Mouse (Mus musculus) intestine, embryonic 16.5 days (tissue): ENCODE results near the gene Acot6. TPM values are rescaled to one million over a fixed set of nuclear protein-coding genes. Genes with fewer than 3 reads are reported as not detected.
"Not testable (repeated sequence)": the region's sequence is repeated elsewhere in the genome, so short reads cannot be mapped to it uniquely, and the experiment has no call there.

Experiments used
- ATAC-seq: fragments of 200-750 bp; cut with Nextera tagmentation; 2 replicates; pipeline ENCODE4 v1.8.0; 2017; ENCODE audit warnings: moderate TSS enrichment, moderate library complexity
- H3K27ac ChIP-seq: fragments of 300-500 bp; sonication (generic); 2 replicates; pipeline ENCODE4 v1.5.1; 2014; ENCODE audit warnings: mild to moderate bottlenecking, low read length
- H3K27me3 ChIP-seq: fragments of 300-500 bp; sonication (generic); replicated peaks from 2 replicates; pipeline ENCODE4 v1.6.1; 2014; ENCODE audit warnings: low read length, control low read depth, mixed read lengths; ENCODE audit not compliant: control insufficient read depth, insufficient read depth
- H3K36me3 ChIP-seq: fragments of 300-500 bp; sonication (generic); 2 replicates; pipeline ENCODE4 v1.6.1; 2014; ENCODE audit warnings: low read length, control low read depth; ENCODE audit not compliant: control insufficient read depth, insufficient read depth
- H3K4me1 ChIP-seq: fragments of 300-500 bp; sonication (generic); 2 replicates; pipeline ENCODE4 v1.6.1; 2014; ENCODE audit warnings: low read length, control low read depth, mixed read lengths; ENCODE audit not compliant: control insufficient read depth, insufficient read depth
- H3K4me2 ChIP-seq: fragments of 300-500 bp; sonication (generic); 2 replicates; pipeline ENCODE4 v1.6.1; 2014; ENCODE audit warnings: low read depth, low read length, control low read depth
- H3K4me3 ChIP-seq: fragments of 300-500 bp; sonication (generic); 2 replicates; pipeline ENCODE4 v1.5.1; 2014; ENCODE audit warnings: mild to moderate bottlenecking, low read length
- H3K9ac ChIP-seq: fragments of 300-500 bp; sonication (generic); 2 replicates; pipeline ENCODE4 v1.6.1; 2014; ENCODE audit warnings: low read depth, low read length
- H3K9me3 ChIP-seq: fragments of 300-500 bp; sonication (generic); 2 replicates; pipeline ENCODE4 v1.6.1; 2016; ENCODE audit warnings: low read length, control low read depth; ENCODE audit not compliant: control insufficient read depth
- WGBS: fragments of 180-500 bp; shearing (Covaris S2); extraction: QIAGEN DNeasy Blood & Tissue Kit; methylation state at CpG from one replicate; pipeline ENCODE4 v1.1.7; 2014; 5-methylcytosine and 5-hydroxymethylcytosine counted together
- polyA plus RNA-seq: library from polyadenylated mRNA; unstranded; fragments of >200 nt; fragmentation: Nextera tagmentation; extraction: Ambion mirVana; gene quantifications from 2 replicates; pipeline ENCODE4 v1.2.1, GENCODE M21; 2015

The Acot6 gene
- polyA plus RNA-seq, 1 experiment from 2014 or later, result 2.5 TPM

DNA sequence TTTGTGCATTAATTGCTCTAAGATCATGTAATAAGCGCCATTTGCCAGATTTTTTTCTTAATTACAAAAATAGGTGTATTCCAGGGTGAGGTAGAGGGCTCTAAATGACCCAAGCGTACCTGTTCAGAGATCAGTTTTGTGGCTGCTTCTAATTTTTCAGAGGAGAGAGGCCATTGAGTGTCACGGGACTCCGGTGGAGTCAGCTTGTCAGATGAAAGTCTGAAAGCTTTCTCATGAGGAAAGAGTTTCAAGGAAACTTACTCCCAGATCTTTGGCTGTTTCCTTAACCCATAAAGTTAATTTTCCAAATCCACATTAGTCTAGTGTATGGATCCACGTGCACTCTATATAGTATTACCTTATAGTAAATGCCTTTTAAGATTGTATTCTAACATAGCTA lies 5.8 kb upstream of the Acot6 start:
- H3K27me3 ChIP-seq, H3K9me3 ChIP-seq, H3K4me3 ChIP-seq, H3K27ac ChIP-seq, H3K36me3 ChIP-seq, H3K4me1 ChIP-seq, H3K4me2 ChIP-seq, H3K9ac ChIP-seq, ATAC-seq: not testable (repeated sequence)
- WGBS, result 88% methylated on average over 5 of the region's 5 CpGs

DNA sequence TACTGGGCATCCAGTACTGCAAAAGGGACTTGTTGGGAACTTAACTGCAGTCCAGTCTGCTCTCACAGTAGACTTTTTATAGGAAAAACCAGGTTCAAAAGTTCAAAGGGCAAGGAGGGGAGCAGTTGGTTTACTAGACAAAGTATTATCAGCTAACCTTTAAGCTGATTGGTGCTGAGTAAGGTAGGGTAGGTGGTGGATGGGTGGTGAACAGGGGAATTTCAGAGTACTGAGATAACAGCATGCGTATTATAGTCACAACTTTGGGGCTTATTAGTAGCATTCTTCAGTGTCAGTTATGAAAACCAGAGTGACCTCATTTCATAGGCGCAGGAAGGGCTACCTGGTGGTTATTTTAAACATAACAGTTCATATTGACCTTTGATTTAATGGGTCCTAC lies 849 bp upstream of the Acot6 start:
- 85% methylated on average over 2 of the region's 2 CpGs for WGBS
- Histone ChIP-seq H3K27ac (no peak overlapping the region), H3K27me3 (no peaks in the 10 kb centered on the region), H3K4me3 (no peak overlapping the region), H3K4me2 (no peak overlapping the region), H3K36me3 (no peaks in the 10 kb centered on the region), H3K9me3 (no peaks in the 10 kb centered on the region), H3K4me1 (no peaks in the 10 kb centered on the region), H3K9ac (no peak overlapping the region)
- peak; percentile 81 for ATAC-seq

DNA sequence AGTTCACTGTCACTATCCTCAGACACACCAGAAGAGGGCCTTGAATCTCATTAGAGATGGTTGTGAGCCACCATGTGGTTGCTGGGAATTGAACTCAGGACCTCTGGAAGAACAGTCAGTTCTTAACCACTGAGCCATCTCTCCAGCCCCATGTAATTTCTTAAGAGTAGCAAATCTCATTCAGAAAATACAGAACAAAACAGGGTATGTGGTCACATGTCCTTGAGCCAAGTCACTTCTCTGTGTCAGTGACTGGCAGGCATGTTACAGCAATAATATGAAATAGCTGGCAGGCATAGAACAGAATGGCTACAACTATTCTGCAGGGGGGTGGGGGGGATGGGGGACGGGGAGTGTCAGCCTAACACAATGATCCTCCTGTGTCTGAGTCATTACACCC lies 383 bp upstream of the Acot6 start:
- H3K4me2 ChIP-seq, result peak overlapping the region; percentile 91
- ATAC-seq, result no peak
- H3K36me3 ChIP-seq, result no peaks in the 10 kb centered on the region
- no peak overlapping the region for H3K9ac ChIP-seq
- H3K4me1 ChIP-seq, result no peaks in the 10 kb centered on the region
- H3K27ac ChIP-seq, result no peak overlapping the region; the same call in 1 of the 2 replicates
- no peaks in the 10 kb centered on the region for H3K27me3 ChIP-seq
- H3K4me3 ChIP-seq, result no peak overlapping the region
- WGBS, result 56% methylated on average over 1 of the region's 1 CpGs
- H3K9me3 ChIP-seq, result no peaks in the 10 kb centered on the region

DNA sequence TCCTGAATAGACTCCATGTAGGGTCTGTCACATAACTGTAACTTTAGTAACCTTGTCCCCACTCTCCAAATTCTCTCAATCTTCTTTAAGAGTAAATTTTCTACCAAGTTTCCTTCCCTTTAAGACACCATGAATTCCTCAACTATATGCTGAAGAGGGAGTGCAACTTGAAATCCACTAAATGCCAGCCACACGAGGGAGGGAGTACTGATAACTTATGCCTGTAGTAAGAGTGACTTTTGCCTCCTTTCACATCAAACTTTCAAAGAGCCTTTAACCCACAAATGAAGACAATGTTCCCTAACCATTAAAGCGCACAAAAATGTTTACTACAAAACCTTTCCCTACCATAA lies 1.0 kb downstream of the Acot6 start:
- peak overlapping the region; percentile 75 for H3K9ac ChIP-seq
- no peaks in the 10 kb centered on the region for H3K4me1 ChIP-seq
- peak overlapping the region; percentile 61 for H3K4me3 ChIP-seq
- no peak; the same call in none of the 2 replicates for ATAC-seq
- no peaks in the 10 kb centered on the region for H3K27me3 ChIP-seq
- no peaks in the 10 kb centered on the region for H3K9me3 ChIP-seq
- H3K27ac ChIP-seq, result no peak overlapping the region
- H3K36me3 ChIP-seq, result no peaks in the 10 kb centered on the region
- WGBS, result 52% methylated on average over 2 of the region's 2 CpGs
- H3K4me2 ChIP-seq, result peak overlapping the region; percentile 91

DNA sequence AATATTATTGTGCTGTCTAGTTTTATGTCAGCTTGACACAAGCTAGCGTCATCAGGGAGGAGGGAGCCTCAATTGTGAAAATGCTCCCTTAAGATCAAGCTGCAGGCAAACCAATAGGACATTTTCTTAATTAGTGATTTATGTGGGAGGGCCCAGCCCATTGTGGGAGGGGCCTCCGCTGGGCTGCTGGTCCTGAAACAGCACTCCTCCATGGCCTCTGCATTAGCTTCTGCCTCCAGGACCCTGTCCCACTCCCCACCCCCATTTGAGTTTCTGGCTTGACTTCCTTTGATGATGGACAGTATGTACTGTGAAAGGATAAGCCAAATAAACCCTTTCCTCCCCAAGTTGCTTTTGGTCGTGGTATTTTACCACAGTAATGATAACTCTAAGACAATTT lies 6.6 kb downstream of the Acot6 start:
- WGBS, result 77% methylated on average over 3 of the region's 3 CpGs
- ATAC-seq, result no peak
- Histone ChIP-seq H3K9ac (no peak overlapping the region), H3K27ac (no peak overlapping the region), H3K4me1 (no peaks in the 10 kb centered on the region), H3K27me3 (no peaks in the 10 kb centered on the region), H3K9me3 (no peaks in the 10 kb centered on the region), H3K36me3 (no peaks in the 10 kb centered on the region), H3K4me2 (no peak overlapping the region), H3K4me3 (no peak overlapping the region)

DNA sequence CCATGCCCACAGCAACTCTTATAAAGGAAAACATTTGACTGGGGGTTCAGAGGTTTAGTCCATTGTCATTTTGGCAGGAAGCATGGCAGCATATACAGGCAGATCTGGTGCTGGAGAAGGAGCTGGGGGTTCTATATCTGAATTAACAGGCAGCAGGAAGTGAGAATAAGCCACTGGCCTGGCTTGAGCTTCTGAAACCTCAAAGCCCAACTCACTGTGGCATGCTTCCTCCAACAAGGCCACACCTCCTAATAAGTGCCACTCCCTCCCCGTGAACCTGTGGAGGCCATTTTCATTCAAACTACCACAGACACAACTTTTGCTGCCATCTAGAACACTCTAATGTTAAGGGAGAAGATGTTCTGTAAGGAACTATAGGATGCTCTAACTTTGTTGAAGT lies 7.2 kb downstream of the Acot6 start:
- no peaks in the 10 kb centered on the region for H3K36me3 ChIP-seq
- 84% methylated on average over 1 of the region's 1 CpGs for WGBS
- no peak overlapping the region for H3K27ac ChIP-seq
- H3K4me2 ChIP-seq, result no peak overlapping the region
- no peaks in the 10 kb centered on the region for H3K27me3 ChIP-seq
- H3K9ac ChIP-seq, result no peak overlapping the region
- no peaks in the 10 kb centered on the region for H3K9me3 ChIP-seq
- no peaks in the 10 kb centered on the region for H3K4me1 ChIP-seq
- no peak overlapping the region for H3K4me3 ChIP-seq
- no peak for ATAC-seq

DNA sequence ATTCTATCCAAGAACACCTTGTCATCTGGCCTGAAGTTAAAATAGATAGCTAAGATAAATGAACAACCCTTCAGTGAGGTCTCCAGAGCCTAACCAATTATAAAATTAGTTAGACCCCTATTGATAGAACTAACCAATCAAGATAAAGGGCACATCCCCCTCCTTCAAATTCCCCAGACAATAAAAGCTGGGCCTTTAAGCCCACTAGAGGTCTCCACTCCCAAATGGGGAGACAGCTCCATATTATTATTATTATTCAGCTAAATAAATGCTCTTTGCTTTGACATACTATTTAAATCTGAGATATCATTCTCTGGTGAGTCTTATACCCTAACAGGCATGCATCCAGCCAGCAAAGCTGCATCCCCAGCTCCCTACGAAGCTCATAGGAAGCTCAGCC lies 9.5 kb downstream of the Acot6 start:
- no peaks in the 10 kb centered on the region for H3K27me3 ChIP-seq
- no peak overlapping the region for H3K4me3 ChIP-seq
- no peak overlapping the region for H3K9ac ChIP-seq
- H3K4me2 ChIP-seq, result no peak overlapping the region
- H3K27ac ChIP-seq, result no peak overlapping the region
- no peak for ATAC-seq
- H3K9me3 ChIP-seq, result no peaks in the 10 kb centered on the region
- WGBS, result 62% methylated on average over 1 of the region's 1 CpGs
- no peaks in the 10 kb centered on the region for H3K36me3 ChIP-seq
- peaks cover 2% of the 10 kb centered on the region for H3K4me1 ChIP-seq

DNA sequence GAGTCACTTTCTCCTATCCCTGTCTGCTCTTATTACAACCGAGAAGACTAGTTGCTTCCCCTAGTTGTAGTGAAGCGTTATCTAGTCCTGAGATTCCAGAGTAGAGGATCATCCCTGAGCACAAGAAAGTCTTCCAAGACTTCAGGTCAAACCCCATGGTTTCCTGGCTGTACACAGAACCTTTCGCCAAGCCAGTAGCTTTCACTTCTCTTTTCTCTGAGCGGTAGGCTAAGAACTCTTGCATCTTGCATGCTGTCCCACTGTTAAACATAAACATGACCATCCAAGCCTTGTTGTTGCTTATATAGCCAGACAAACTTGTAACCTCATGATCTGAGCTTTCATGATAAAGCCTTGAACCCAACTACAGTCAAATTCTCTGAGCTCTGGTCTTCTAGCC lies 10.4 kb downstream of the Acot6 start:
- Histone ChIP-seq H3K27me3 (no peaks in the 10 kb centered on the region), H3K4me2 (no peak overlapping the region), H3K9me3 (no peaks in the 10 kb centered on the region), H3K27ac (no peak overlapping the region), H3K9ac (no peak overlapping the region), H3K4me3 (no peak overlapping the region), H3K4me1 (peaks cover 6% of the 10 kb centered on the region), H3K36me3 (no peaks in the 10 kb centered on the region)
- ATAC-seq, result no peak
- WGBS, result 94% methylated on average over 4 of the region's 4 CpGs

DNA sequence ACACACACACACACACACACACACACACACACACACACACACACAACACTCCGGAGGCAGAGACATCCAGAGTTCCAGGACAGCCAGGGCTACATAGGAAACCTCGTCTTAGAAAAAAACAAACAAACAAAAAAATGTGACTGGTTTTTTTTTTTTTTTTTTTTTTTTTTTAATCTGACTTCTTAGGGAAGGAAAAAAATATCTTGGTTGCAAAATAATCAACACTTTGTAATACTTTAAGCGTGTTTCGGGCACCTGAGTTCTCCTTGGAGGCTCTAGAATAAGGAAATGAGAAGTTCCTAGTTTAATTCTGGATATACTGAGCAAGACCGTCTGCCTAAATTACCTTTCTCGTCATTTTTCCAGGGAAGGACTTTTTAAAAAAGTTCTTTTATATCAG lies 13.2 kb downstream of the Acot6 start:
- Histone ChIP-seq H3K4me3 (peak overlapping the region; percentile 78), H3K4me1 (peaks cover 6% of the 10 kb centered on the region), H3K27ac (no peak overlapping the region), H3K27me3 (no peaks in the 10 kb centered on the region), H3K4me2 (peak overlapping the region; percentile 85), H3K9ac (peak overlapping the region; percentile 75; the same call in 1 of the 2 replicates), H3K9me3 (no peaks in the 10 kb centered on the region), H3K36me3 (no peaks in the 10 kb centered on the region)
- WGBS, result 35% methylated on average over 6 of the region's 6 CpGs
- ATAC-seq, result 0 out of 2 replicates have a peak, but pooled peaks have one; percentile 5

DNA sequence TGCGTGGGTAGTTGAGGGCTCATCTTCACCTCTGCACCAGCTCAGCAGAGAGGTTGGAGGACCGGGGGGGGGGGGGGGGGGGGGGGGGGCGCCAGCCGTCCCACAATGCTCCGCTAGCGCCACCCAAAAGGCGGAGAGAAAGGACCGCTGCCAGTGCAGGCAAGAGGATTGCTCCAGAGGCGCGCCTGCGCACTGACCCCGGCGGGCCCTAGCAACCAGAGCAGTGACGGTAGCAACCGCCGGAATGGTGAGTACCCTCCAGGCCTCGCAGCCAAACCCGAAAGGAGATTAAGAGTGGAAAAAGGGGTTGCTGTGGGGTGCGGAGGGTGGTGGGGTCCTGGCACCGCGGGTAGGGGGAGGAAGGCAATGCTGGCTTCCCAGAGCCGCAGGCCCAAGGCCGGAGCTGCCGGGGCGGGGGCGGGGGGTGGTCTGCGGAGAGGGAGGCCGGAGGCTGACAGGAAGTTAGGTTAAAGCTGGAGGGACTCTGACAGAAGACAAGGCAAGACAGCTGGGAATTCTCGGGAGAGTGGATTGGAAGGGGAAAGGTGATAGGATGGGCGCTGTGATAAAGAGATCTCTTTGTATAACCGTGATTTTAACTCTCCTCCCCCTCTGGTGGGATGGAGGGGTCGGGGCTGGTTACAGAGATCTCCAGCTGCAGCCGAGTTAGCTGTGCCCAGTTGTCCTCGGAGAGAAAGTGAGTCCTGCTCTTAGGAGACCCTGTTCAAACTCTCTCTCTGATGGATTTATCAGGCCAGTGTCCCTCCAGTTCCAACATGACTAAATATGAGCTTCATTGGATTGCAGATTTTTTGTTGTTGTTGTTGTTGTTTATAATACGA lies 13.9 kb downstream of the Acot6 start, which contains the start of gene Dnal1:
Dnal1 (plus strand) TSS at position 214 of the 842 bp plus-strand sequence.
- Histone ChIP-seq H3K4me1 (peaks cover 6% of the 10 kb centered on the region), H3K9ac (peak within 1 kb of the TSS; percentile 75), H3K9me3 (no peaks in the 10 kb centered on the region), H3K27me3 (no peaks in the 10 kb centered on the region), H3K27ac (peak within 1 kb of the TSS; percentile 16; the same call in 1 of the 2 replicates), H3K4me3 (peak within 1 kb of the TSS; percentile 78), H3K4me2 (peak within 1 kb of the TSS; percentile 85), H3K36me3 (no peaks in the 10 kb centered on the region)
- ATAC-seq, result peak; percentile 98
- 2% methylated on average over 31 of the region's 35 CpGs for WGBS
